Mouse (Mus musculus): Measurements from ENCODE around the gene D230025D16Rik. TPM values are rescaled to one million over a fixed set of nuclear protein-coding genes. Genes with fewer than 3 reads are reported as not detected.

D230025D16Rik gene
- total RNA-seq, 2 experiments from 2014 or later: 18.5 to 19.5 TPM

DNA sequence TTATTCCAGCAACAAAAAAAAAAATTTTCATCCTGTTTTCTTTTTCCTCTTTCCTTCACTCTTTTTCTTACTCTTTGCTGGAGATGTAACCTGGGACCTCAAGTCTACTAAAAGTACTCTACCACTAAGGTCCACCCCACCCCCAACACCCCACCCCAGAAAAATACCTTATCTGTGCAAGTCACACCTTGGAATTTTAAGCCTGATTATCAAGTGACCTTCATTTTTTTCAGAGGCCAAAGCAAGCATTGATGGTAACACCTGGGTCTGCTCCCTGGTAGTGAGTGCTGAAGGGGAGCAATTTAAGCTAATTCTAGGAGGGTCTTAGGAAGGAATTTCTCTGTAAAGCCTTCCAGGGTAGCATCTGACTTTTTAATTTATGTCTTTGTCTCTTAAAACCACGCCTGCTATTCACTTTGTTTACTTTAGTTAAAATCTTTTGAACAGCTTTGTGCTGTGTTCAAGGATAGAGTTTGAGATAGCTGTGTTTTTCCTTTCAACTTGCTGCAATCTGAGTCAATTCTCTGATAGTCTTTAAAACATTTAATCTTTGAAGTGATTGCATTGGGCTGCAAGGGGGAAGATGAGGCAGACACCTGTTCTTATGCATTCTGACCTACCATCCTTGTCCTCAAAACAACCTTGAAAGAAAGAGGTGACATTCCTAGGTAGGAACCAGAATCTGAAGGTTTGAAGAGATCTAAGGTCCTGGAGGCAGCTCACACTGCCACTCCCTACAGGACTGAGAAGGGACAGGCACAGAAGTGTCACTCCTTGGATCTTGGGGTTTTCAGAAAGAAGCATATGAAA, 8.4 kb downstream of the D230025D16Rik start:
- intact Hi-C loops (cut with DNase I): no loop called here
- no peak for DNase-seq (ENCODE audit: low spot score)

DNA sequence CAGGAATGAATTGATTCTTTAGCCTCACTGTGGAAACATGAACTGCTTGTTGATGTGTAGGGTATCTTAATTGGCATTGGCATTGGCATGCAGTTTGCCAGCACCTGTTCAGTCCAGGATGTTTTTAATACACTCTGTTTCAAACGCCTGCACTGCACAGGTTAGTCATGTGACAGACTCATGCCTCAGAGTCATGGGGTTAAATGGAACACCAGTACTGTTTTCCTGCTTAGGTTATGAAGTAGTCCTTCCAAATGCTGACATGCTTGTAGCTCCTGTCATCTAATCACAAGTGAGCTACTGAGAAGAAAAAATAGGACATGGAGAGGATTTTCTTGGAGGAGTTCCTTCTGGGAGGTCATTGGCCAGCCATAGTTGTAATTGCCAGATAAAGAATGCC, 10.3 kb downstream of the D230025D16Rik start:
- DNase-seq (ENCODE audit: low spot score): no peak
- intact Hi-C loops (cut with DNase I): no loop called here

DNA sequence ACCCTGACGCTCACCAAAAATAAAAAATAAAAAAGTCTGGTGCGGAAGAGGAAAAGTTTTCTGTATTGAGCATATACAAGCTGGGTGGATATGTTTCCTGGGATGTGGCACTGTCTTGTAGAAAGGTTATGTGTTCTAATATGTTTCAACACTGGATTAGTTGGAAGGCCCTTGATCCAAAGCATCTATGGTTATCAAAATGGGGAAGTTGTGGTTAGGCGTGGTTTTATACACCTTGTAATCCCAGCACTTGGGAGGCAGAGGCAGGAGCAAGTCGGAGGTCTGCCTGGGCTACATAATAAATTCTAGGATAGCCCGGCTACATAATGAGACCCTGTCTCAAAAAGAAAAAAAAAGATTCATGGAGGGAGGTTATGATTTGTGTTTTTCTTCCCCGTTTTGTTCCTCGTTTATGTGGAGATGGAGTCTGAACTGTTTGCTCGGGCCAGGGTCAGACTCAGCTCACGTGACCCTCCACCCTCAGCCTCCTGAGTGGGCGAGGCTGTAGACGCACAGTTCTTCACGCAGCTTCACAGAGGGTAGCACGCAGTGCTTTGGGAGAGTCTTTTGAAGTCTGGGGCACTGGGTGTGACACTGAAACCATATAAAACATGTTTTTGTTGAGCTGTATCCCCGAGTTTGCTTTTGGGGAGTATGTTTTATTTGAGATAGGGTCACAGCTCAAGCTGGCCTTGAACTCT, 12.6 kb downstream of the D230025D16Rik start:
- intact Hi-C loops (cut with DNase I): no loop called here
- no peak for DNase-seq (ENCODE audit: low spot score)

DNA sequence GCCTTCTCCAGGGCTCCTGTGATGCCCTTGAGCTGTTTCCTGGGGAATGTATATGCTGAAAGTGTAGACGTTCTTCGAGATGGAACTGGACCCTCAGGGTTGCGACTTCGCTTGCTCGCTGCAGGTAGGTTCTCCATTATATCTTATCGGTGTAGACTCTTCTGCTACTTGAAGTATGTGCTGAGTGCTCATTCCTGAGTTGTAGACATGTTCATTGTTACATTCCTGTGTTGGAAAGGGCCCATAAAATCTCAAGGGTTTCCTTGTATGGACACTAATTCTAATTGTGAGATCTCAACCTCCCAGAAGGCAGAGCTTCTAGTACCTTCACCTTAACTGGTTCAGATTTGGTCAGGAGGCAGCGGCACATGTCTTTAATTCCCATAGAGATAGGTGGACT, 16.1 kb downstream of the D230025D16Rik start:
- intact Hi-C loops (cut with DNase I): no loop called here
- no peak for DNase-seq (ENCODE audit: low spot score)

DNA sequence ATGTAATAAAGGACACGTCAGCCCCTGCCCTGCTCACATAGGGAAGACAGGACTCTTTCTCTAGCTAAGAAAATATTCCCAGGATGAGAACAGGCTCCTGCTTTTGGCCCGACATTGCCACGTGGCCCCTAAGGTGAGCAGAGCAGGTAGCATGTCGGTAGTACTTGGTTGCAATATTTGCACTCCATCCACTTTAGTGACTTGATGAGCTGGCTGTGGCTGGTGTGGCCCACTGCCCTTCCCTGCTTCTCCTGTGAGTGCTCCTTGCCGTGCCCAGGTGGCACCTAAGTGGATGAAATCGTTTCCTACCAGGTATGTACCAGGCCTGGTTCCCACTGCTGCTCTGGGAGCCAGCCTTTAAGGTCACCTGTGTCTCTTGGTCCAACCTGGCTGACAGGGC, 27.0 kb downstream of the D230025D16Rik start:
- DNase-seq (ENCODE audit: low spot score): no peak
- intact Hi-C loops (cut with DNase I): loop anchor here (5.0 kb wide), 1 partner anchor 40 kb away; no protein-coding TSS in a partner anchor

DNA sequence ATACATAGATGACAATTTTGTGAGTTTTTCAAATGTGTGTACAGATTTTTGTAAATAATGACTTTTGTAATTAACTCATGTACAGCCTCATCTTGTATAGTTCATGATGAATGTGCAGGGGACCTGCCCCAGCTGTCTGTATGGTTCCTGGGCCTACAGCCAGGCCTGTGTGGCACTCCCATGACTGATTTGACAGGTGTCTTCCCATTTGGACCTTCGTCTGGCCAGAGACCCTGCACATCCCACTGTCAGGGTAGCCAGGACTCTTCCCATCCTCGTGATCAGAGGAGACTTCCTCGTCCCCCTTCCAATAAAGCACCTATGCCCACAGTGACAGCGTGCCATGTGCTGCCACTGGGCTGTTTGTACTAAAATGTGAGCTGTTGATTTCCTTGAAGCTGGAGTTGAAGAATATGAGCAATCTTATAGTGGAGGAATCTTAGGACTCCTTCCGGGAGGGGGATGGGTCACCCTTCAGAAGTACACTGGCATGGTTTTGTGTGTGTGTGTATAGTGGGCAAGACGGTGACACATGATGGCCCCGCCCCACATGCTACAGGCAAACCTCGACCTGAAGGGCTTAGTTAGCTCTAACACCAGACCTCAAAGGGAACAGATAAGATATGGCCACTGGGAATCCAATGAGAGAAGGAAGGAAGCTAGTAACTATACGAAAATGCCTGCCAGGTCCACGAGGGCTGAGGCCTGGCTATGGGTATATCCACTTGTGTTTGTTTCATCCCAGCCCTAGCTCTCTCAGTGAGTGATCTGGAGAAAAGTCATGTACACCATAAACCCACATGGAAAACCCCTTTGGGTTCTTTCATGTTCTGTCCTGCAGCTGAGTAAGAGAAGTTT, 28.0 kb downstream of the D230025D16Rik start:
- no peak for DNase-seq (ENCODE audit: low spot score)
- intact Hi-C loops (cut with DNase I): loop anchor here (5.0 kb wide), 1 partner anchor 39 kb away; no protein-coding TSS in a partner anchor

DNA sequence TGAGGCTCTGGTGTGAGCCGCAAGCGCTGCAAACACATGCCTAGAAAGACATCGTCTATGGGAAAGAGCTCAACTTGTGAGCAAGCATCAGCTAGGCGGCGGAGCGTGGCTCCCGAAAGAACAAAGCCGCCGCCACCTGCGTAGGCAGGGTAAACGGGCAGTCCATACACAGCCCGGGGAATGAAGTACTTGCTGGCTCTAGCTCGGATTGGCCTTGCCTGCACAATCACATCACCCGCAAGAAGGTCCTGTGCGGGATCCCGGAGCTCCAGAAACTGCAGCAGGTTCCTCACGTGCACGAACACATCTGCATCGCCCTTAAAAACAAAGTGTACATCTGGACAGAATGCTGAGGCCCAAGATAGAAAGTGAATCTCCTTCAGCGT, 28.8 kb downstream of the D230025D16Rik start:
- intact Hi-C loops (cut with DNase I): loop anchor here (5.0 kb wide), 1 partner anchor 39 kb away; no protein-coding TSS in a partner anchor

DNA sequence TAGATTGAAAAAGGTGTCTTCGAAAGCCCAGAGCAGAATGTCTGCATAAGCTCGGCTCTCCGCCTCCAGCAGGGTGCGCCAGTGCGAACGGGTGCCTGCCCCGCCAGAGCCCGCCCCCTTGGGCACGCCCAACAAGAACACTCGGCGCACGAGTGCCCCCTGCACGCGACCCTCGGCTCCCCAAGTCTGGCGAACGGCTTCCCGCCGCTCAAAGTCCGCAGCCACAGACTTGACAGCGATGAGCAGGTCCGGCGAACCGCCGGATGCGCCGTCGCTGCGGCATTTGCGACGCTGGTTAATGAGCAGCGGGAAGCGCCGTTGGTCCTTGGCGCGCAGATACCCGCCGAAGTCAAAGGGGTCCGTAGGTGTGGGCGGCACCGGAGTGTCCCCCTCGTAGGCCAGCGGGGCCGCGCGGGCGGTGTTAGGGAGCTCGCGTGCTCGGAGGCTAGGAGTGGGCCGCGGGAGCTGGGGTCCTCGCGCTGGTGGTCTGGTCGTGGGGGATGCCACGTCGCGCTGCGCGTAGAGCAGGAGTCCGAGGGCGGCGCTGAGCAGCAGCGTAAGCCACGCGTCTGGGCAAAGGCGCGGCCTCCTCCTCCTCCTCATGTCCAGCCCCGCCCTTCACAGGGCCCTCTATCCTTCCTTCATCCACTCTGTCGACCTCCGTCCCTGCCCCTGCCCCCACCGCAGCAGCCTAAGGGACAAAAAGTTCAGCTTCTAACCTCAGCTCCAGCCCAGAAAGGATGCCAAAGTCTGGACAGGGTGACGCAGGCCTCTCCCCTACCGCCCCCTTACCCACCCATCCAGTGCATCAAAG, 29.4 kb downstream of the D230025D16Rik start:
- peak; percentile 73 for DNase-seq (ENCODE audit: low spot score)
- intact Hi-C loops (cut with DNase I): loop anchor here (5.0 kb wide), 1 partner anchor 38 kb away; no protein-coding TSS in a partner anchor

More for the DNA sequence above, 28.8 kb downstream of the D230025D16Rik start:
- no peak for DNase-seq (ENCODE audit: low spot score)

DNA sequence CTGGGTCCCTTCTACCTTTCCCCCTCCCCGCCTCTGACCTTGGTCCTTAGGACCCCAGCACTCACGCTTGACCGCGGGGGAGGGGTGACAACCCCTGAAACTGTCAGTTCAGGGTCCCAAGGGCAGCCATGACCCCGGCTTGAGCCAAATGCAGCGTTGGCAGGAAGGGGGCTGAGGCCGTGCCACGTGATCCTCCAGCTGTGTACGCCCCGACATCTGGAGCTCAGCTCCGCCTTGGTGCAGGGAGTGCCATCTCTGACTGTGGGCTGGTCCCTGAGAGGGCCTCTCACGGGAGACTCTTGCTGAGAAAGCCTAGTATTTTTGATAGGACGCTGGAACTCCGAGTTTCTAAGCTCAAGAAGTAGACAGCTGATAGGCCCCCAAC, 30.0 kb downstream of the D230025D16Rik start, which contains the start of gene B3gnt9:
Gene B3gnt9 (minus strand): TSS at position 188 of the 385 bp plus-strand sequence.
- peak; percentile 81 for DNase-seq (ENCODE audit: low spot score)
- intact Hi-C loops (cut with DNase I): loop anchor here (5.0 kb wide), 1 partner anchor 37 kb away; no protein-coding TSS in a partner anchor

DNA sequence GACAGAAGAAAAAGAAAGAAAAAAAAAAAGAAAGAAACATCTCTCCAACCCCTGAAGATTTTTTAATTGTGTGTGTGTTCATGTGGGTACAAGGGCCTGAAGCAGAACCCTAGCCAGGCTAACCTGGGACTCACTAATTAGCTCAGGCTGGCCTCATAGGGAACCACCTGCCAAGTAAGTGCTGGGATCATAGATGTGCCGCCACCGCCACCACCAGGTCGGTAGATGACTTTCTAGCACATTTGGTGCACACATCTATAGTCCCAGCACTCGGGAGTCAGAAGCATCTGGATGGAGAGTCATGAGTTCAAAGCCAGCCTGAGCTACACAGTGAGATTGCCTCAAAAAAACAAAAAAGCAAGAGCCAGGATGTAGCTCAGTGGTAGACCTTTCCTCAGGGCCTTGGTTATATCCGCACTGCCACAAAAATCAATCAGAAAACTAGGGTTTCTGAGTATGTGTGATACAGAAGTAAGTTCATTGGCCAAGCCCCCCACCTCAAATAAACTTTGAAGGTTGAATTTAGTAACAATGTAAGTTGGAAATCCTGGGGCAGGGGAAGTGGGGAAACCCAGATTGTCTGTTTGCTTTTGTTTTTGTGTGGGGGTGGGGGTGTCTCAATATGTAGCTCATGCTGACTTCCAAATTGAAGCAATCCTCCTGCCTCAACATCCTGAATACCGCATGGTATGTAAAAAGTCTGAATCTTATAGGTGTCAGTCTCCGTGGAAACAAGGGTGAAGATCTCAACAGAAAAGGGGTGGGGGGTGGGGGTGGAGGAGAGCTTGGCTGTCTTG, 32.6 kb downstream of the D230025D16Rik start:
- no peak for DNase-seq (ENCODE audit: low spot score)
- intact Hi-C loops (cut with DNase I): no loop called here

DNA sequence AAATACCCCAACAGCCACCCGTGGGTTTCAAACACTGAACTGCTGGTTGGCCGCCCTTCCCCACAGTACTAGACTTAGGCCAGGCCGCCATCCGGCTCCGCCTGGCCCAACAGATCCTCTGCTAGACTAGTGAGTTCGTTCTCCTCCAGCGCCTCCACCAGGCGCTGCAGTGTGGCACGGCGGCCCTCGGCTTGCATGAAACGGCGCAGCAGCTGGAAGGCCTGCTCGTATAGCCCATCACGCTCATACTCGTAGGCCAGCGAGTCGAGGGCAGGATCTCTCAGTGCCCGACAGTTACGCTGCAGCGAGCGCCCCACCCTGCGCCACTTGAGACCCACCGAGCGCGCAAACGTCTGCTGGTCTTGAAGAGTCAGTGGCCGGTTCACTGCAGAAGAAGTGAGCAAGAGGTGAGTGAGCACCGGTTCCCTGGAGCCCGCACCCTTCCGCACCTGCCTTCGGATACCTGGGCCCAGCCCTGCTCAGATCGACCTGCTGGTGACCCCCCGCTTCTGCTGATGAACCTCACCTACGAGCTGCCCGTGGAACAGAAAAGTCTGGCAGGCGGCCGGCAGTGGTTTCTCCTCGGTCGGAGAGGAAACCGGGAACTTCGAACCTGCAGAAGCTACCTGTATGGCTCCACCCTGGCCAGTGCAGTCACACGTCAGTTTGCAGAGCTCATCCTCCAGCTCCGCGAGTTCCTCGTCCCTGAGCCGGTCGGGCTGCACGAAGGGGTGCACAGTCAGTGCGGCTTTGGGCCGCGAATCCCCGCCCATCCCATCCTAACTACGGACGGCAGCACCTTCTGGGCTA, 34.2 kb downstream of the D230025D16Rik start:
- intact Hi-C loops (cut with DNase I): no loop called here
- no peak for DNase-seq (ENCODE audit: low spot score)

DNA sequence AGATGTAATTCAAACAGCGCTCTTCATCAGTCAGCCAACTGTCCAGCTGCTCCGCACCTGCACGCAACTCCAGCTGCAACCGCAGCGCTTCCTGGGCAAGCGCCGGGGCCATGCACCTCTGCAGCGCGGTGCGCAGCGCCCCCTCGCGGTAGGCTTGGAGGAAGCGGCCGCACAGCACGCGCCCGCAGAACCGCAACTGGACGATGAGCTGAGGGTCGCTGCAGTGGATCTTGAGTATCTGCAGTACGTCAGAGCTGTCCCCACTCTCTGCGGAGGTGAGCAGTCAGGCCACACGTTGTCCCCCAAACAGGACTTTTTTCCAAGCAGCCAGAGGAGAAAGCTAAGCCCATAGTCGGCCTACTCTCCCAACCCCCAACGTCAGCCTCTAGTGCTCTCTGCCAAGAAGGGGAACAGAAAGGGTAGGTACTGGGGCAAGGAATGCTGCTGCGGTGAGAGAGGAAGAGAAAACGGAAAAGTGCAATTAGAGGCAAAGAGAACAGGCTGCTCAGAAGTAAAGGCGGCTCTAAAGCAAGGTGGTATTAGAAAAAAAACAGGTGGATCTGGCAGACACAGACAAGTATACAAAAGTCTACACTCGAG, 34.9 kb downstream of the D230025D16Rik start:
- intact Hi-C loops (cut with DNase I): loop anchor here (10.0 kb wide), 1 partner anchor 605 kb away; no protein-coding TSS in a partner anchor
- DNase-seq (ENCODE audit: low spot score): no peak

DNA sequence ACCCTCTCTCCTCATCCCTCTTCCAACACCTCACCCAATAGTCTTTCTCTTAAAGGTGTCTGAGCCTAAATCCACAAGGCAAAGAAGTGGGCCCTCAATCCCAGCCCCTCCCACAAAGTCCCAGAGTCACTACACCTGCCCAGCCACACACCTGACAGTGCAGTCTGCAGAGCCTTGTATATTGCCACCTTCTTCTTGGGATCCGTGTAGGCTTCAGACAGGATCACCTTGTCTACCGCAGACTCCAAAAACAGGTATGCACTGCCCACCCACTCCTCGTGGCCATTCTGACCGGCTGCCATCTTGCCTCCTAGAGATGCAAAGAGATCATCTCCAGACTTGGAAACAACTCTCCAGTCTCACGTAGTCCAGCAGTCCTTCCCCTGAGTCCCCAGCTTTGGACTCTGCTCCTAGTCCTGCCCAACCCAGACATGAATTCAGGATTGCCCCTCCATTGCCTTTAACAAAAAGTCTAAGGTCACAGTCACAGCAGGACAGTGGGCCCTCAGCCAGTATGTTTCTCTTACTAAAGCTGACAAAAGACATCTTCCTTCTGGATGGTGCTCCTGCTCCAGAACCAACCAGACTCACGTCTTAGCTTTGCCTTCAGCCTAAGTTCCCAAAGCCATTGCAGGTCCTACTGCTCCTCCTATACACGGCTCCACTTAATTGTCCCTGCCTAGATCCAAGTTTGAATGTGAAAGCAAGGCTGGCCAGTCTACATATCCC, 35.6 kb downstream of the D230025D16Rik start:
- intact Hi-C loops (cut with DNase I): loop anchor here (10.0 kb wide), 1 partner anchor 606 kb away; no protein-coding TSS in a partner anchor
- no peak for DNase-seq (ENCODE audit: low spot score)

DNA sequence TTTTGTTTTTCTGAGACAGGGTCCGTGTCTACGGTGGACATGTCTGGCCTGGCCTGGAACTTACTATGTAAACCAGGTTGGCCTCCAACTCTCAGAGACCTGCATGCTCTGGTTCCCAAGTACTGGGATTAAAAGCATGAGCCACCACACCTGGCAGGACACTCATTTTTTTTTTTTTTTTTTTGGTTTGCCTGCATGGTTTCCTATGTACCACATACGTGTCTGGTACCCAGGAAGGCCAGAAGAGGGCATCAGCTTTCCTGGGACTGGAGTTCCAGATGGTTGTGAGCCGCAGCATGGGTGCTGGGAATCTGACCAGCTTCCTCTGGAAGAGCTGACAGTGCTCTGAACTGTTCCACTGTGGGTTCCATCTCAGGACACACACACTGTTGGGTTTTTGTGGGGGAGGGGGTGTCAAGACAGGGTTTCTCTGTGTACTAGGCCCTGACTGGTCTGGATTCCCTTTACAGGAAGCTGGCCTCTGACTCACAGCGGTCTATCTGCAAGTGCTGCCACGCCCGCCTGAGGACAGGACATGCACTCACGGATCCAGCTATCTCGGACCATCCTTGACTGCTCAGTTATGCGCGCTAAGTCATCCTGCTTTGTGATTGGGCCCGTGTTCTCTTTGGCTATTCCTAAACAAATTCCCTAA, 36.5 kb downstream of the D230025D16Rik start:
- intact Hi-C loops (cut with DNase I): loop anchor here (10.0 kb wide), 1 partner anchor 607 kb away; no protein-coding TSS in a partner anchor
- DNase-seq (ENCODE audit: low spot score): no peak

DNA sequence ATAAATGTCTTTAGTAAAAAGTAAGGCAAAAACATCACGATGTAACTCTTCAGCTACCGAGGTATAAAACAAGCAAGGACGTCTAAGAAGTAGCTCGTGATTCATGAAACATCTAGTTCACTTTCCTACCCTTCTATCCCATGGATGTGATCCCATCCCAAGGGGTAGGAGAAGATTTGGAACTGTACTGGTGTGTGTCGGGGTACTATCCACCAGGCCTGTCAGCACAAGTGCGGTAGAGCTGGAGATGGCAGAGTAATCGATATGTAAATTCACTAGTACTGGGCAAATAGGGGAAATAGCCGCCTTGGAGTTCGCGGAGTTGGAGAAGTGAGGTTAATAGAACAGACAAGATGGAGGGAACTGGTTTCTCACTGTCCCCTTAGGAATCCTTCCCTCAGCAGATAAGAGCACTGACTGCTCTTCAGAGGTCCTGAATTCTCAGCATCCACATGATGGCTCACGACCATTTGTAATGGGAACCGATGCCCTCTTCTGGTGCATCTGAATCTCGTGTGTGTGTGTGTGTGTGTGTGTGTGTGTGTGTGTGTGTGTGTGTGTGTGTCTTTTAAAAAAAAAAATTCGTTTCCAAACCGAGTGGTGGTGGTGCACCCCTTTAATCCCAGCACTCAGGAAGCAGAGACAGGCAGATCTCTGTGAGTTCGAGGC, 38.4 kb downstream of the D230025D16Rik start:
- DNase-seq (ENCODE audit: low spot score): no peak
- intact Hi-C loops (cut with DNase I): loop anchor here (10.0 kb wide), 1 partner anchor 609 kb away; no protein-coding TSS in a partner anchor

Data from heart, postnatal 25 days (tissue).